Mouse (Mus musculus): Measurements from ENCODE around the gene Akap5. TPM values are rescaled to one million over a fixed set of nuclear protein-coding genes. Genes with fewer than 3 reads are reported as not detected.

Gene Akap5
- polyA plus RNA-seq, 1 experiment from 2014 or later: 0.43 TPM

DNA sequence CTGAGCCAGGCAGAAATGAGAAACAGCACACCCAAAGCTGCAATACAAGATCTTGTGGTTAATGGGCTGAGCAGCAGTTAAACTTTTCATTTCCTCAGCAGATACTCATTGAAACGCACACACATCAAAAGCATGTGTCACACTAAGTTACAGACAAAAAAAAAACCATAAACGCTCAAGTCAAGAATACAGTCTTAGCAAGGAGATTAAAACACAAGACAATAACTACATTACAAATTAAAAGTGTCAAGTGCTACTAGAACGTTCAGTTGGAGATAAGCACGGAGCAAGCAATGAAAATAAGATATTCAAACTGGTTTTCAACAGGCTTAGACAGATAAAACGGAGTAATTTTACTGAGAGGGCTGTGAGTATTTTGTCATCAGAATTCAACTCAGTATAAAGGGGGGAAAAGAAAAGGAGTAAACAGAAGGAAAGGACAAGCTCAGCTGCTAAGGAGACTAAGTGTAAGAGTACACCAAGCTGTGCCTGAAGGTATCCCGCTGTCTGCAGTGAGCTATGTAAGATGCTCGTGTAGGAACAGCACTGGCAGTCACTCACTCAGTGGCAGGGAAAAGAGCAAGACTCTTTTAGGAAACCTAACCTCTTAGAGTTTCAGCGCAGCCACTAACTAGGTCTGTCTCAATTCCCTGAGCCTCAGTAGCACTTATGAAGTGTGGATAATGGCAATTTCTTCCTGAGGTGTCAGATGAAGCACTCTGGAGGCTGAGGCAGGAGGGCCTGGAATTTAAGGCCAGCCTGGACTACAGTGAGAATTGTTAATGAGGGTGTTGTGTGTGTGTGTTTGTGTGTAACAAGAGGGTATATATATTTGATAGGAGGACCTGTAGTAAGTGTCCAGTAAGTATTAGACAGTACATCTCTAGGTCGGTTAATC, 37.0 kb downstream of the Akap5 start:
- H3K9ac ChIP-seq (ENCODE audit: low read depth, low read length): no peak overlapping the region
- H3K9me3 ChIP-seq (replicated peaks; ENCODE audit: low read length): no peaks in the 10 kb centered on the region
- no peaks in the 10 kb centered on the region for H3K36me3 ChIP-seq (ENCODE audit: insufficient read depth, low read length)
- no peak for TF ChIP-seq CTCF (IDR thresholded peaks at IDR 0.05; ENCODE audit: low read depth)
- no peak overlapping the region for H3K27ac ChIP-seq
- DNase-seq (ENCODE audit: low spot score) (peak; percentile 53), ATAC-seq (replicated peaks; ENCODE audit: low FRiP score, low read depth) (no peak)
- H3K4me2 ChIP-seq (ENCODE audit: low read length): no peak overlapping the region
- 45% methylated on average over 9 of the region's 9 CpGs for WGBS
- H3K4me3 ChIP-seq (replicated peaks; ENCODE audit: low read depth, low read length): no peak overlapping the region
- H3K27me3 ChIP-seq (ENCODE audit: insufficient read depth, low read length): no peaks in the 10 kb centered on the region
- no peaks in the 10 kb centered on the region for H3K4me1 ChIP-seq (replicated peaks; ENCODE audit: insufficient read depth, low read length)

DNA sequence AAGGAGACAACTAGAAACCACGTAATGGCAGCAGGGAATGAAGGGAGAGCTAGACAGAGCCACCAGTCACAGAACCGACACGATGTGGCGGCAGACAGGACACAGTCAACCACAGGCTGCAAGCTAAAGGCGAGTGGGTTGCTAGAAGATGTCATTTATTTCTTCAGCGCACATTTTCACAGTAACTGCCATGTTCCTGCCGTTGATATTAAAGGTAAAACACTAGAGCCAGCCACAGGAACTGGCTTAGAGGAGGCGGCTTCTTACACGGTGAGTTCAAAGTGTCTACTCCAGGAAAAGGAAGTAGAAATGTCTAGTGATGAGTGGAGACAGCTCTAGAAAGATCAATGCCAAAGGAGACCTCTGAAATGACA, 37.6 kb downstream of the Akap5 start:
- ATAC-seq (replicated peaks; ENCODE audit: low FRiP score, low read depth) (no peak), DNase-seq (ENCODE audit: low spot score) (no peak)
- TF ChIP-seq CTCF (IDR thresholded peaks at IDR 0.05; ENCODE audit: low read depth): no peak
- no peak overlapping the region for H3K9ac ChIP-seq (ENCODE audit: low read depth, low read length)
- H3K4me2 ChIP-seq (ENCODE audit: low read length): no peak overlapping the region
- no peak overlapping the region for H3K4me3 ChIP-seq (replicated peaks; ENCODE audit: low read depth, low read length)
- 80% methylated on average over 9 of the region's 9 CpGs for WGBS
- H3K36me3 ChIP-seq (ENCODE audit: insufficient read depth, low read length): no peaks in the 10 kb centered on the region
- H3K4me1 ChIP-seq (replicated peaks; ENCODE audit: insufficient read depth, low read length): peaks cover 4% of the 10 kb centered on the region; the same call in 1 of the 2 replicates
- H3K27me3 ChIP-seq (ENCODE audit: insufficient read depth, low read length): no peaks in the 10 kb centered on the region
- H3K9me3 ChIP-seq (replicated peaks; ENCODE audit: low read length): no peaks in the 10 kb centered on the region
- no peak overlapping the region for H3K27ac ChIP-seq

DNA sequence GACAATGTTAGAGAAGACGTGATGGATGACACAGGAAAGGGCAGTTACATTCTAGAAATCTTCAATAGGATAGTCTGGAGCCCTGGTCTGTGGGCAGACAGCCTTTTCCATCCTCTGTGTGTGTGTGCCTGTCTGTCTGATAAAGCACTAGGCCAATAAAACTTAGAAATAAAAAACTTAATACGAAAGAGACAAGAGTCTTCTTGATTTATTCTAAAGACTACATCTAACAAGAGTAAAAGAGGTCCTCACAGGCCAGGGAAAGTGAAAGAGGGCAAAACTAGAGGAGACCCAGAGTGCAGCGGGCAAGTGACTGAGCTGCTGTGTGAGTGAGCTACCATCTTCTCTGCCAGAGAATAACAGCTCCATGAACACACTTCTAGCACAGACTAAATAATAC, 41.6 kb downstream of the Akap5 start:
- H3K27ac ChIP-seq: no peak overlapping the region
- no peak overlapping the region for H3K4me2 ChIP-seq (ENCODE audit: low read length)
- no peak for TF ChIP-seq CTCF (IDR thresholded peaks at IDR 0.05; ENCODE audit: low read depth)
- DNase-seq (ENCODE audit: low spot score) (no peak), ATAC-seq (replicated peaks; ENCODE audit: low FRiP score, low read depth) (no peak)
- H3K9me3 ChIP-seq (replicated peaks; ENCODE audit: low read length): no peaks in the 10 kb centered on the region
- H3K4me1 ChIP-seq (replicated peaks; ENCODE audit: insufficient read depth, low read length): peaks cover 16% of the 10 kb centered on the region; the same call in 1 of the 2 replicates
- no peaks in the 10 kb centered on the region for H3K27me3 ChIP-seq (ENCODE audit: insufficient read depth, low read length)
- no peaks in the 10 kb centered on the region for H3K36me3 ChIP-seq (ENCODE audit: insufficient read depth, low read length)
- 74% methylated on average over 3 of the region's 3 CpGs for WGBS
- no peak overlapping the region for H3K9ac ChIP-seq (ENCODE audit: low read depth, low read length)
- H3K4me3 ChIP-seq (replicated peaks; ENCODE audit: low read depth, low read length): no peak overlapping the region

DNA sequence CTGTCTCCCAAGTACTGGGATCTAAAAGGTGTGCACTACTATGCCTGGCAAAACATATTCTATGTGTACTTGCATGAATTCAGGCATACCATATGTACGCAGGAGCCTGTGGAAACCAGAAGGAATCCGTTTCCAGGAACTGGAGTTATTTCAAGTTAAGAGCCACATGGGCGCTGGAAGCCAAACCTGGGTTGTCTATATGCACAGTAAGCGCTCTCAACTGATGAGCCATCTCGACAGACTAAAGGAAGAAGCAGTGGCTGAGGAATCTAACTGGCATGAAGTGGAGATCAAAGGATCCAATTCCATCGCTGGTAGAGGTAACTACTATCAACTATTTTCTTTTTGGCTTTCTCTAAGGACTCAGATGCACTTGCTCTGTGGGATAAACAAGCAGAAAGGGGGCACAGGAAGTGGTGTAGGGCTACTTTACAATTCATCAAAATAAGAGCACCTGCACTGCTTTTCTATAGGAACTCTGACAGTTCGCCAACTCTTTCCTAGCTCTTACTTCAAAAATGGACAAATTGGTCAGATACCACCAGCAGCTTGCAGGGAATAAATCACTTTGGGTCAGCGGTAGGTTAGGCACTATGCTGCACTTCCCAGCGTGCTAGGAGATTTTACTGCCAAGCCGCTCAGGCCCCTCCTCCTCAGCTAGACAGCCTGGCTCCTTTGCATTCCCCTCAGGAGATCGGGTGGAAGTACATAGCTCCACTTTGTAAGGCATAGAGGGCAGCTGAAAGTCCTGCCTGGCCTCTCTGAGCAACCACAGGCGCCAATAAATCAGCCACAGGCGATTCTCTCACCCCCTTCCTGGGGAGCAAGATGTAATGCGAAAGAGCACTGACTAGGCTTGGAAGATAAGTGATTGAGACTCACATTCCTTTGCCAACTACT, 42.7 kb downstream of the Akap5 start:
- 12% methylated on average over 14 of the region's 14 CpGs for WGBS
- TF ChIP-seq CTCF (IDR thresholded peaks at IDR 0.05; ENCODE audit: low read depth): no peak

DNA sequence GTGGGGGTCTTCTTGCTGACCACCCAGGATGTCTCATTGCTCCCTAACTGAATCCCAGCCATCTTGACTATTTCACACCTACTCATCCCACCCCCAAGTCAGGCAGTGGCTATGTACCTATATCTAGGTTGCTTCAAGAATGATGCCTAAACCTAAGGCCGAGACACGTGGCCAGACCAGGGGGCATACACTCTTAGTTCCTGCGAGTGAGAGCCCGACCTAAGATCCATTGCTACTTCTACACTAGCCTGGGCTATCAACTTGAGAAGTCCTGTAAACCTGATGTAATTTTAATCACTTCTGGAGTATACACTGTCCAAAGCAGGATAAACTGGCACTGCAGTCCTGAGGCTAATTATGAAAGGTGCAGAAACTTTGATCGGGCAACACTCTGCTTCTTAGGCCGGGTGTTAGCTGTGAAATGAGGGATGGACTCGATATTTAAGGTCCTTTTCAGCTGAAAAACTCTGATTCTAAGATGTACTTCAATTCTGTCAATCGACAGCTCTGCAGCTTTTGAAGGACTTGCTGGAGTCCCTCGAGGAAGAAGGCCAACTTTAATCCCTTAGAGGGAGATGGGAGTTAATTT, 43.6 kb downstream of the Akap5 start:
- H3K27ac ChIP-seq: no peak overlapping the region
- DNase-seq (ENCODE audit: low spot score) (no peak), ATAC-seq (replicated peaks; ENCODE audit: low FRiP score, low read depth) (no peak)
- WGBS: 10% methylated on average over 9 of the region's 9 CpGs
- peak overlapping the region; percentile 95 for H3K4me3 ChIP-seq (replicated peaks; ENCODE audit: low read depth, low read length)
- H3K9ac ChIP-seq (ENCODE audit: low read depth, low read length): peak overlapping the region; percentile 99
- TF ChIP-seq CTCF (IDR thresholded peaks at IDR 0.05; ENCODE audit: low read depth): no peak
- H3K27me3 ChIP-seq (ENCODE audit: insufficient read depth, low read length): no peaks in the 10 kb centered on the region
- peaks cover 24% of the 10 kb centered on the region for H3K4me1 ChIP-seq (replicated peaks; ENCODE audit: insufficient read depth, low read length)
- H3K9me3 ChIP-seq (replicated peaks; ENCODE audit: low read length): no peaks in the 10 kb centered on the region
- peak overlapping the region; percentile 71 for H3K4me2 ChIP-seq (ENCODE audit: low read length)
- no peaks in the 10 kb centered on the region for H3K36me3 ChIP-seq (ENCODE audit: insufficient read depth, low read length)

More for the DNA sequence above, 42.7 kb downstream of the Akap5 start:
- ATAC-seq (replicated peaks; ENCODE audit: low FRiP score, low read depth) (no peak), DNase-seq (ENCODE audit: low spot score) (peak; percentile 71)
- peak overlapping the region; percentile 54 for H3K27ac ChIP-seq
- peak overlapping the region; percentile 2; the same call in 1 of the 2 replicates for H3K4me3 ChIP-seq (replicated peaks; ENCODE audit: low read depth, low read length)
- H3K9ac ChIP-seq (ENCODE audit: low read depth, low read length): no peak overlapping the region
- H3K4me1 ChIP-seq (replicated peaks; ENCODE audit: insufficient read depth, low read length): peaks cover 23% of the 10 kb centered on the region
- H3K4me2 ChIP-seq (ENCODE audit: low read length): peak overlapping the region; percentile 71
- no peaks in the 10 kb centered on the region for H3K36me3 ChIP-seq (ENCODE audit: insufficient read depth, low read length)
- no peaks in the 10 kb centered on the region for H3K27me3 ChIP-seq (ENCODE audit: insufficient read depth, low read length)
- no peaks in the 10 kb centered on the region for H3K9me3 ChIP-seq (replicated peaks; ENCODE audit: low read length)

DNA sequence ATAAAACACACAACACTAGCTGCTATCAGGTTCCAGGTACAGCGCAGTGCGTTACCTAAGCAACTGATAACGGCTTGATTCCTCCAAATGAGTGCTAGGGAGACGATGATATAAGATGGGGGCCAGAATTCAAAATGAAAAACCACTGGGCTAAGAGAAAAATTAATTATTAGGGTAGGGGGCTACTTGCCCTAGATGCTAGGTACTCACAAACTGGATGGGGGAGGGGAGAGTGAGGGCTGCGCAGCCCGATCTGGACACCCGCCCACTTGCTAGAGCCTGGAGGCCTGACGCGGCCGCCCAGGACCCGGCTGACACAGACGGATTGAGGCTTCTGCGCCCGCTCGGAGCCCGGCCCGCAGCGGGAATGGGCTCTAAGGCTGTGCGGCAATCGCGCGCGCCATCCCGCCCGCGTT, 44.1 kb downstream of the Akap5 start:
- peak overlapping the region; percentile 99 for H3K9ac ChIP-seq (ENCODE audit: low read depth, low read length)
- no peak for TF ChIP-seq CTCF (IDR thresholded peaks at IDR 0.05; ENCODE audit: low read depth)
- peak overlapping the region; percentile 95 for H3K4me3 ChIP-seq (replicated peaks; ENCODE audit: low read depth, low read length)
- H3K36me3 ChIP-seq (ENCODE audit: insufficient read depth, low read length): no peaks in the 10 kb centered on the region
- peak overlapping the region; percentile 71 for H3K4me2 ChIP-seq (ENCODE audit: low read length)
- no peaks in the 10 kb centered on the region for H3K9me3 ChIP-seq (replicated peaks; ENCODE audit: low read length)
- WGBS: 1% methylated on average over 26 of the region's 26 CpGs
- ATAC-seq (replicated peaks; ENCODE audit: low FRiP score, low read depth) (peak; percentile 12), DNase-seq (ENCODE audit: low spot score) (peak; percentile 66)
- H3K27ac ChIP-seq: peak overlapping the region; percentile 100
- H3K27me3 ChIP-seq (ENCODE audit: insufficient read depth, low read length): no peaks in the 10 kb centered on the region
- H3K4me1 ChIP-seq (replicated peaks; ENCODE audit: insufficient read depth, low read length): peaks cover 24% of the 10 kb centered on the region

Measured in kidney, postnatal 0 days (tissue).